Mouse (Mus musculus) lung, embryonic 16.5 days (tissue): ENCODE results near the gene C2cd2. TPM values are rescaled to one million over a fixed set of nuclear protein-coding genes. Genes with fewer than 3 reads are reported as not detected.

Experiments used
- ATAC-seq: fragments of 200-750 bp; cut with Nextera tagmentation; 2 replicates; pipeline ENCODE4 v1.8.0; 2017; ENCODE audit warnings: low read depth, mild to moderate bottlenecking, moderate library complexity
- H3K27ac ChIP-seq: fragments of 300-500 bp; sonication (generic); 2 replicates; pipeline ENCODE4 v1.5.1; 2014; ENCODE audit warnings: mild to moderate bottlenecking, control low read depth, low read length
- H3K27me3 ChIP-seq: fragments of 300-500 bp; sonication (generic); 2 replicates; pipeline ENCODE4 v1.6.1; 2014; ENCODE audit warnings: low read depth, low read length, mixed read lengths; ENCODE audit not compliant: control insufficient read depth, insufficient read depth
- H3K36me3 ChIP-seq: fragments of 300-500 bp; sonication (generic); 2 replicates; pipeline ENCODE4 v1.6.1; 2014; ENCODE audit warnings: low read length; ENCODE audit not compliant: control insufficient read depth, insufficient read depth
- H3K4me1 ChIP-seq: fragments of 300-500 bp; sonication (generic); replicated peaks from 2 replicates; pipeline ENCODE4 v1.6.1; 2014; ENCODE audit warnings: low read length, mixed read lengths; ENCODE audit not compliant: control insufficient read depth, insufficient read depth
- H3K4me2 ChIP-seq: fragments of 300-500 bp; sonication (generic); 2 replicates; pipeline ENCODE4 v1.6.1; 2014; ENCODE audit warnings: low read depth, low read length, control low read depth
- H3K4me3 ChIP-seq: fragments of 300-500 bp; sonication (generic); 2 replicates; pipeline ENCODE4 v1.5.1; 2014; ENCODE audit warnings: mild to moderate bottlenecking, low read length, control low read depth
- H3K9ac ChIP-seq: fragments of 300-500 bp; sonication (generic); 2 replicates; pipeline ENCODE4 v1.6.1; 2014; ENCODE audit warnings: low read length, control low read depth
- H3K9me3 ChIP-seq: fragments of 300-500 bp; sonication (generic); 2 replicates; pipeline ENCODE4 v1.6.1; 2016; ENCODE audit warnings: low read length; ENCODE audit not compliant: control insufficient read depth
- WGBS: fragments of 180-500 bp; shearing (Covaris S2); extraction: QIAGEN DNeasy Blood & Tissue Kit; methylation state at CpG from one replicate; pipeline ENCODE4 v1.1.7; 2014; 5-methylcytosine and 5-hydroxymethylcytosine counted together
- polyA plus RNA-seq: library from polyadenylated mRNA; unstranded; fragments of >200 nt; fragmentation: Nextera tagmentation; extraction: Ambion mirVana; gene quantifications from 2 replicates; pipeline ENCODE4 v1.2.1, GENCODE M21; 2015

The C2cd2 gene
- polyA plus RNA-seq, 1 experiment from 2014 or later = 15.4 TPM

- 83% methylated on average over 3 of the region's 3 CpGs for WGBS
- H3K9ac ChIP-seq = no peak overlapping the region
- H3K4me2 ChIP-seq = no peak overlapping the region
- no peak overlapping the region for H3K27ac ChIP-seq
- no peaks in the 10 kb centered on the region for H3K27me3 ChIP-seq
- peaks cover 6% of the 10 kb centered on the region; the same call in 1 of the 2 replicates for H3K4me1 ChIP-seq
- no peak overlapping the region for H3K4me3 ChIP-seq
- no peaks in the 10 kb centered on the region for H3K9me3 ChIP-seq
- H3K36me3 ChIP-seq = no peaks in the 10 kb centered on the region
- ATAC-seq = no peak
These were observed 35.0 kb downstream of the C2cd2 start for GRCm38 (mm10) chr16:97927331-97927938.

DNA sequence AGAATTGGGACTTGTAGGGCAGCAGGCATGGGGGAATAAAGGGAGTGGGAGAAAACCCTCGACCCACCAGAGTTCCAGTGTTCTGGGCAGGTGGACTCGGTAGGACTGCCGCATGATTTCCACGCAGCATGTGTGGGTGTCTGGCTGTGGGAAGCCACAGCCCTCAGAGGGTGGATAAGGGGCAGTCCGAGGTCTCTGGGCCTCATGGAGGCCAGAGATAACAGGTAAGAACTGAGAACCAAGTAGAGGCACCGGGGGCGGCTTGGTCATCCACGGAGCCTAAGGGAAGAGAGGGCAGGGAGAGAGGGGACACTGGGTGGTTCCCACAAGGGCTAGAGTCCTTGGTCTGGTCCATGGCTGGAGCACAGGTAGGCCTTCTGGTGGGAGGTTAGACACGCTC lies 36.0 kb downstream of the C2cd2 start:
- ATAC-seq = no peak
- Histone ChIP-seq H3K36me3 (no peaks in the 10 kb centered on the region), H3K9me3 (no peaks in the 10 kb centered on the region), H3K4me3 (no peak overlapping the region), H3K27me3 (no peaks in the 10 kb centered on the region), H3K4me1 (peaks cover 7% of the 10 kb centered on the region), H3K4me2 (no peak overlapping the region), H3K9ac (no peak overlapping the region), H3K27ac (no peak overlapping the region)
- 86% methylated on average over 9 of the region's 9 CpGs for WGBS

- 55% methylated on average over 2 of the region's 2 CpGs for WGBS
These were observed 36.6 kb downstream of the C2cd2 start for GRCm38 (mm10) chr16:97925760-97926159.

DNA sequence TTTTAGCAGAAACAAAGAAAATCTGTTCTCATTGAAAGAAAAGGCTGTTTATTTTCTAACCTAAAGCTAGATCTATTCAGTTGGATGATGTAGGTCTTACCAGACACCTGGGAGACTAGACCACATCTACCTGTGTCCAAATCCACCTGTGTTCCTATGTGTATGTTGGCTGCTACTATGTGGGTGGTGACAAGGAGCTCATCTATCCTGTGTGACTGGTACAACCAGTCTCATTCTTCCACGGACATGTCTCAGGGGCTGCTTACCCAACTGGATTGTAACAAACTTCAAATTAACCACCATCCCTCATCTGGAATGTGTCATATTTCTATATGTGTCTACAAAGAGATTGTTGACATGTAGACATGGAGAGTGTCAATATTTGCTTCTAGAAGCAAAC lies 38.7 kb downstream of the C2cd2 start:
- Histone ChIP-seq H3K9ac (no peak overlapping the region), H3K4me3 (no peak overlapping the region), H3K4me2 (no peak overlapping the region), H3K9me3 (no peaks in the 10 kb centered on the region), H3K4me1 (peaks cover 15% of the 10 kb centered on the region), H3K36me3 (no peaks in the 10 kb centered on the region), H3K27me3 (no peaks in the 10 kb centered on the region), H3K27ac (no peak overlapping the region)
- no peak for ATAC-seq
- WGBS = 48% methylated on average over 1 of the region's 1 CpGs

More at GRCm38 (mm10) chr16:97925760-97926159, 36.6 kb downstream of the C2cd2 start:
- ATAC-seq = no peak
- H3K36me3 ChIP-seq = no peaks in the 10 kb centered on the region
- H3K4me1 ChIP-seq = peaks cover 12% of the 10 kb centered on the region
- no peaks in the 10 kb centered on the region for H3K9me3 ChIP-seq
- H3K4me2 ChIP-seq = no peak overlapping the region
- no peak overlapping the region for H3K9ac ChIP-seq
- H3K4me3 ChIP-seq = no peak overlapping the region
- H3K27me3 ChIP-seq = no peaks in the 10 kb centered on the region
- no peak overlapping the region for H3K27ac ChIP-seq

- peak overlapping the region; percentile 90 for H3K9ac ChIP-seq
- ATAC-seq = peak; percentile 64
- H3K4me1 ChIP-seq = peaks cover 15% of the 10 kb centered on the region
- H3K9me3 ChIP-seq = no peaks in the 10 kb centered on the region
- peak overlapping the region; percentile 95 for H3K27ac ChIP-seq
- H3K27me3 ChIP-seq = no peaks in the 10 kb centered on the region
- H3K4me2 ChIP-seq = peak overlapping the region; percentile 90
- peak overlapping the region; percentile 95 for H3K4me3 ChIP-seq
- H3K36me3 ChIP-seq = no peaks in the 10 kb centered on the region
- WGBS = under 1% methylated on average over 9 of the region's 9 CpGs
These were observed 39.6 kb downstream of the C2cd2 start for GRCm38 (mm10) chr16:97922779-97923126.

- Histone ChIP-seq H3K36me3 (no peaks in the 10 kb centered on the region), H3K9ac (peak overlapping the region; percentile 90), H3K27ac (peak overlapping the region; percentile 95), H3K4me1 (peaks cover 15% of the 10 kb centered on the region), H3K4me3 (peak overlapping the region; percentile 95), H3K4me2 (peak overlapping the region; percentile 90), H3K27me3 (no peaks in the 10 kb centered on the region), H3K9me3 (no peaks in the 10 kb centered on the region)
- peak; percentile 97 for ATAC-seq
- WGBS = under 1% methylated on average over 75 of the region's 75 CpGs
These were observed 40.2 kb downstream of the C2cd2 start for GRCm38 (mm10) chr16:97921961-97922778.

- H3K4me2 ChIP-seq = no peak overlapping the region
- no peak overlapping the region for H3K4me3 ChIP-seq
- ATAC-seq = no peak
- H3K4me1 ChIP-seq = peaks cover 15% of the 10 kb centered on the region
- H3K9me3 ChIP-seq = no peaks in the 10 kb centered on the region
- no peaks in the 10 kb centered on the region for H3K36me3 ChIP-seq
- H3K27me3 ChIP-seq = no peaks in the 10 kb centered on the region
- H3K27ac ChIP-seq = no peak overlapping the region
- WGBS = 96% methylated on average over 1 of the region's 1 CpGs
- H3K9ac ChIP-seq = no peak overlapping the region
These were observed 41.8 kb downstream of the C2cd2 start for GRCm38 (mm10) chr16:97920621-97921020.

DNA sequence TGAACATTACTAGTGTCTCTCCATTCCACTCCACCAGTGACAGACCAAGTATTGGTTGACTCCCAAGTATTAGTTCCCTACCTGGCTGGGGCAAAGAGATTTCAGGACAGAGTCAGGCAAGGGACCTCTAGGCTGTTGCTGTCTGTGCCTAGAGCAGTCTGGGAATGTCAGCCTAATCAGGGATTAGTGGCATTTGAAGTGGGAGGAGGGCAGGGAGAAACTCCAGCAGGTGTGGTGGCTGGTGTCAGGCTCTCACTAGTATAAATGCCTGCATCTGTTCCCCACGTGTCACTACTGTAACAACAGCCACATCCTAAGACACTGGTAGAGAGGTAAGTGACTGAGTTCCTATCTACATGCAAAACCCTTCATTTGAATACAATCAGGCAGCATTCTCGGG lies 42.6 kb downstream of the C2cd2 start:
- H3K4me2 ChIP-seq = no peak overlapping the region
- no peak overlapping the region for H3K4me3 ChIP-seq
- H3K9ac ChIP-seq = no peak overlapping the region
- peaks cover 15% of the 10 kb centered on the region for H3K4me1 ChIP-seq
- no peaks in the 10 kb centered on the region for H3K9me3 ChIP-seq
- WGBS = 39% methylated on average over 2 of the region's 2 CpGs
- no peak overlapping the region for H3K27ac ChIP-seq
- no peaks in the 10 kb centered on the region for H3K36me3 ChIP-seq
- no peak for ATAC-seq
- no peaks in the 10 kb centered on the region for H3K27me3 ChIP-seq

- Histone ChIP-seq H3K9ac (no peak overlapping the region), H3K36me3 (peaks cover 4% of the 10 kb centered on the region; the same call in 1 of the 2 replicates), H3K27me3 (no peaks in the 10 kb centered on the region), H3K27ac (no peak overlapping the region), H3K4me2 (no peak overlapping the region), H3K4me3 (no peak overlapping the region), H3K9me3 (no peaks in the 10 kb centered on the region), H3K4me1 (no peaks in the 10 kb centered on the region)
- ATAC-seq = no peak
These were observed 49.5 kb downstream of the C2cd2 start for GRCm38 (mm10) chr16:97912873-97913272.
